Mouse (Mus musculus) bone marrow, adult 2 months (tissue): ENCODE data around the gene Hoxc4. TPM values are rescaled to one million over a fixed set of nuclear protein-coding genes. Genes with fewer than 3 reads are reported as not detected.

Experiments
- H3K27ac ChIP-seq: fragments of 200-500 bp; 2 replicates; pipeline ENCODE4 v1.5.1; 2012; ENCODE audit warnings: low read depth, mild to moderate bottlenecking, control low read depth, inconsistent platforms, low read length; ENCODE audit not compliant: control insufficient read depth, poor library complexity, insufficient read depth
- H3K4me1 ChIP-seq: fragments of 200-500 bp; 2 replicates; pipeline ENCODE4 v1.6.1; 2011; ENCODE audit warnings: low read length; ENCODE audit not compliant: control insufficient read depth, insufficient read depth
- H3K4me3 ChIP-seq: fragments of 200-500 bp; replicated peaks from 2 replicates; pipeline ENCODE3; 2011; ENCODE audit warnings: mild to moderate bottlenecking, low read depth, low read length, control low read depth; ENCODE audit not compliant: control insufficient read depth
- CTCF ChIP-seq: fragments of 200-500 bp; IDR thresholded peaks from 2 replicates; pipeline ENCODE4 v1.5.1; 2011; ENCODE audit warnings: low read length, control low read depth; ENCODE audit not compliant: control insufficient read depth, insufficient read depth
- POLR2A ChIP-seq: fragments of 200-500 bp; IDR thresholded peaks from 2 replicates; pipeline ENCODE4 v1.6.1; 2011; ENCODE audit warnings: low read depth, mild to moderate bottlenecking, control low read depth, low read length, borderline replicate concordance; ENCODE audit not compliant: control insufficient read depth
- WGBS: fragments of 180-500 bp; shearing (Covaris S2); methylation state at CpG from one replicate; pipeline ENCODE4 v1.1.7; 2018; 5-methylcytosine and 5-hydroxymethylcytosine counted together
- polyA plus RNA-seq: library from polyadenylated mRNA; stranded (reverse); fragments of >200 nt; gene quantifications from 2 replicates; pipeline ENCODE4 v1.2.4, GENCODE M21; 2011; ENCODE audit warnings: low replicate concordance; ENCODE audit not compliant: missing spikeins, insufficient read depth, insufficient read length

The Hoxc4 gene
- polyA plus RNA-seq, result 1.1 and 1.5 TPM in 2 replicates

DNA sequence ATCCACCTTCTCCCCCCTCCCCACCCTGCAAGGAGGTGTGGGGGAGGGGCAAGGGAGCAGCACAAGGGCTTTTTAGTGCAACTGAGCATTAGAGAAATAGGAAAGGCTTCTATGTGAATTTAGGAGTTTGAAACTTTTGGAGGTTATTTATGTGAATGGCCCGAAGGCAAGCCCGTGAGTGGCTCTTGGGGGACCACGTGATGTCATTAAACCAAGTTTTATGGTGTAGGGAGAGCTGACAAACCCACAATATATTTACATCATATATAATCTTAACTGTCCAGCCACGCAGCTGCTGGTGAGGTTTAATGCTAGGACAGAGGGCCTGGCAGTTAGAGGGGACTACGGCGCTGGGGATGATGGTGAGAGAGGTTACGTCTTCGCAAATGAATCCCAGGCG is at the start of gene Hoxc4:
Hoxc4 (plus strand) TSS at position 299 of the 400 bp plus-strand sequence.
- WGBS, result 72% methylated on average over 9 of the region's 9 CpGs
- Histone ChIP-seq H3K27ac (no peak within 1 kb of the TSS), H3K4me3 (no peak within 1 kb of the TSS), H3K4me1 (no peaks in the 10 kb centered on the region)
- TF ChIP-seq POLR2A (no peak), CTCF (no peak)

DNA sequence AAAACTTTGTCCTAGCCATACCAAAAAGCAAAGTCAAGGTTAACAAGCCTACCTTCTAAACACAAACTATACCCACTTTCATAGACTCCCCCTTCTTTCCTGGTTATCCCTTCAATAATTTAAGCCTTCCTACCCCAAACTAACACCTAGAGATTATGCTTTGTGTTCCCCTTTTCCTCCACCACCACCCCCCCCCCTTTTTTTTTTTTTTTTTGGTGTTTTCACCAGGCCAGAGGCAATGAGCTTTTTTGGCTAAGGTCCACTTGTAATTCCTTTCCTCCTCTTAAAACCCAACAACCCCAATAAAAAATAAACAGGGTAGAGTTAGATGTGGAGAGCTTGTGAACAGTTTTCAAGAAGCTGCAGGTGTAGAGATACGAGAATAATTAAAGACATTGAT is 49.4 kb upstream of the Hoxc4 start:
- 44% methylated on average over 1 of the region's 1 CpGs for WGBS
- Histone ChIP-seq H3K4me3 (no peak overlapping the region), H3K27ac (no peak overlapping the region), H3K4me1 (no peaks in the 10 kb centered on the region)
- TF ChIP-seq CTCF, result no peak
- no peak for TF ChIP-seq POLR2A

DNA sequence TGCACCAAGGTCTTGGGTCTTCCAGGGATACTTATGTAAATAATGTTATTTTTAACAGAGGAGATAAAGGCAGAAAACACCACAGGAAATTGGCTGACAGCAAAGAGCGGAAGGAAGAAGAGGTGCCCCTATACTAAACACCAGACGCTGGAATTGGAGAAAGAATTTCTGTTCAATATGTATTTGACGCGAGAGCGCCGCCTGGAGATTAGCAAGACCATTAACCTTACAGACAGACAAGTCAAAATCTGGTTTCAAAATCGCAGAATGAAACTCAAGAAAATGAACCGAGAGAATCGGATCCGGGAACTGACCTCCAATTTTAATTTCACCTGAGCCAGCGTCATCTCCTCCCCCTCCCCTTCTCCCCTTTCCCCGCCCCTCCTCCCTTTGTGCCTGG is 48.0 kb upstream of the Hoxc4 start:
- Histone ChIP-seq H3K27ac (no peak overlapping the region), H3K4me3 (no peak overlapping the region), H3K4me1 (no peaks in the 10 kb centered on the region)
- under 1% methylated on average over 12 of the region's 12 CpGs for WGBS
- TF ChIP-seq CTCF, result no peak
- TF ChIP-seq POLR2A, result no peak

DNA sequence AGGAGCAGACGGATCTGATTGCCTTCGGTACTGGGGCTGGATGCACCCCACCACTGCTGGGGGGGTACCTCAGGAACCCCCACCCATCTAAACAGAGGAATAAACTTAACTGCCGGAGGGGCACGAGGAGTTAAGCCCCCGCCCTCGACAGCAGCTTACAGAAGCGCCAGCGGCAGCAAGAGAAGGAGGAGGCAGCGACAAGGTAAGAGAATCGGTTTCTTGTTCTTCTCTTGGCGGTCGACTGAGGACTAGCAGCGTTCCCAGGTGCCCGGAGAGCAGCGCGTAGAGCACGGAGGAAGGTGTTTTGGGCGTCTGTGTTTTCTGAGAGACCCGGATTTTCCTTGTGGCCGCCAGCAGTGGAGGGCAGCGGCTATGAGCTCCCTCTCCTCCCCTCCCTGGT is 46.5 kb upstream of the Hoxc4 start:
- H3K4me1 ChIP-seq, result no peaks in the 10 kb centered on the region
- no peak for TF ChIP-seq POLR2A
- no peak overlapping the region for H3K4me3 ChIP-seq
- 4% methylated on average over 21 of the region's 21 CpGs for WGBS
- H3K27ac ChIP-seq, result no peak overlapping the region

DNA sequence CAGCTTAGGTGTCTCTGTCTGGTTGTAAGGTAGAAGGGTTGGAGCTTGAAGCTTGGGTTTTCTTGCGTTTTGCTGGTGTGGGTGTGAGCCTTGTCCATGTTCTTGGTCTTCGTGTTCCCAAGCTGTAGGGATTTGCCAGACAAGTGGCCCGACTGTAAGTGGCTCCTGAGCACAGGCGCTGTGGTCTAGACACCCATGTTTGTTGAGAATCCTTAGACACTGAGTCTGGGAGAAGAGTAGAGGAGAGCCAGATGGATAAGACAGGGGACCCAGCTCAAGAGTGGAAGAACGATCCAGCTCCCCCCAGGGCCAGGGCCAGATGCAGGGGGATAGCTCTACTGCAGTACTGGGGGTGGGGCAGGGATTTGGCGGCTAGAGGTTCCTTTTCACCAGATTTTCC is 46.0 kb upstream of the Hoxc4 start:
- Histone ChIP-seq H3K4me3 (no peak overlapping the region), H3K27ac (no peak overlapping the region), H3K4me1 (no peaks in the 10 kb centered on the region)
- 8% methylated on average over 6 of the region's 6 CpGs for WGBS
- no peak for TF ChIP-seq POLR2A

DNA sequence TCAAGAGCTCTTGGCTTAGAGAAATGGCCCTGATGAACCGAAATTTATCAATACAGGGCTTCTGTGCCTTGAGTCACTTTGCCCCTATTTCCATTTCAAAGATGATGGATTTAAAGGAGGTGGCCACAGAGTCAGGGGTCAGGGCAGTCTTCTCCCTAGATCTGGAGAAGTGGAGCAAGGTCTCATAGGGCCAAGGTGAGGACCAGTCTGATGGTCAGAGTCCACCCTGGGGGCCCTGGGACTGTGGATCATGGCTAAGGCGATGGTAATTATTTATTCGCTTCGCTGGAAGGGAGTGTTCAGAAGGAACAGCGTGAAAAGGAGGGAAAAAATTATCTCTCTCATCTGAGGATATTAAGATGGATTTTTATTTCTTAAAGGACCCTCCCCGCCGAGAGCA is 43.7 kb upstream of the Hoxc4 start:
- Histone ChIP-seq H3K4me1 (no peaks in the 10 kb centered on the region), H3K27ac (no peak overlapping the region), H3K4me3 (no peak overlapping the region)
- 17% methylated on average over 7 of the region's 7 CpGs for WGBS
- no peak for TF ChIP-seq CTCF
- TF ChIP-seq POLR2A, result no peak

DNA sequence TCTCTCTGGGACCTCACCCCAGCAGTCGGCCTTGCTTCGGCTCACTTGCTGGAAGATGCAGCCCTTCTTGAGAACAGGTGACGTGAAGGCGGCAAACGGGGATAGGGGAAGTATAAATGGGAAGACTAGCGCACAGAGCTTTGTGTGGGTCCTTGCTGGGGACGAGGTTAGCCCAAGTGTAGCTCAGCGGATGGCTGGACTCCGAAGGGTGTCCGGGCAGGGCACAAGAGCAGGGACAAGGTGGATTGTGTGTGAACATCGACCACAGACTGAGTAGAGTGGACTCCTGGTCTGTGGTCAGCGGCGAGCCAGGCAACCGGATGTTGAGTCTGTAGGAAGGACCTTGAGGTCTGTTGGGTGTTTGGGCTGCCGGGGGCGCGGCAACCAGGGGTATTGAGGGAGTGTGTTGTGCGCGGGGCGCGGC is 43.0 kb upstream of the Hoxc4 start:
- 4% methylated on average over 21 of the region's 21 CpGs for WGBS
- no peak overlapping the region for H3K27ac ChIP-seq
- H3K4me1 ChIP-seq, result no peaks in the 10 kb centered on the region
- H3K4me3 ChIP-seq, result no peak overlapping the region
- TF ChIP-seq POLR2A (no peak), CTCF (no peak)

DNA sequence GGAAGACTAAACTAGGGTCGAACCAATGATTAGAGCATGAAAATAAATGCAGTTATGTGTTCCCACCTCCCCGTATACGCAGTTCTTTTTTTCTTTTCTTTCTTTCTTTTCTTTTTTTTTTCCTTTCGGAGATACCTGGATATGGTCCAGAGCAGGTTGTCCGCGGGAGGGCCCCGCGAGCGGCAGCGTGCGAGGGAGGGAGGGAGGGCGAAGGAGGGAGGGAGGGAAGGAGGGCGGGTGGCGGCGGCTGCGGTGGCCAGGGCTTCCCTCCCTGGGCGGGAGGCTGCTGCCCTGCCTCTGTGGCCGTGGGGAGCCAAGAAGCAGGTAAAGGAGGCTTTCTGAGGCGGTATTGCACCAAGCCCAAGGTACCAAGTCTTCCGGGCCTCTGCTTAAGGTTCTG is 42.6 kb upstream of the Hoxc4 start, which contains the start of gene Hoxc9:
Hoxc9 (plus strand) TSS at position 269 of the 400 bp plus-strand sequence.
- WGBS, result 3% methylated on average over 12 of the region's 20 CpGs
- no peak for TF ChIP-seq CTCF
- no peak for TF ChIP-seq POLR2A
- Histone ChIP-seq H3K27ac (no peak within 1 kb of the TSS), H3K4me3 (no peak within 1 kb of the TSS), H3K4me1 (no peaks in the 10 kb centered on the region)
